In the genomic region with DNA sequence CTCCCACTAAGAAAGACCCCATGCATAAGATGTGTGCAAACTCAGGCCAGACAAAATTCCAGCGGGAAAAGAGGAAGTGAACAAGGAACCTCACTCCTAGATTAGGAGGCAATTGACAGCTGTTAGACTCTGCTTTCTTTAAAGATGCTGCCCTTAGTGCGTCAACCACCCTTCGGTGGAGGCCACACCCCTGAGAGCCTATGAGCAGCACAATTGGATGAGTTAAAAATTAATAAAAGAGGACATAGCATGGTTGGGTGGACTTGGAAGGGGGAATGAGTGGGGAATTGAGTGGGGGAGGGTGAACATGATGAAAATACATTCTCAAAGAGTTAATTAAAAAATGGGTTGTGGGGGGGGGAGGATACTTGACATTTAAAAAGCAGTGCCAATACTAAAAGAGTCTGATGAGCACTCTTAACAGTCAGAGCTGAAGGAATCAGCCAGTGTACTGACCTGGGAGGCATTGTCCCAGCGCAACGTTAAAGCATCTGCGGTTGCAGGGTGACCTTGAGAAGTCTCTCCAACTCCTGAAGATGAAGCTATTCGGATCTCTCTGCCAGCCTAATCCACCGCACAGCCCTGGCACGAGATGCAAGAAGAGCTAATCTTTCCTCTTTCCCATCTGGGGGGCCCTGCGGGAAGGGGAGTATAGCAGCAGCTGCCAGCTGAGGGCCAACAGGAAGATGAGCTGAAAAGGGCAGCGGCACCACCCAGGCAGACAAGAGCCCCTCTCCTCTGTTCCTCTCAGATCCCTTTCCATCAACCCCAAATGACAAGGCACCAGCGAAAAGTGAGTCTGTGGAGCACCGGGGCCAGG, we compare ENCODE assay signal across 12 mouse cellular contexts.
DNase-seq lines count a peak whose midpoint lies in the region; ATAC-seq and TF ChIP-seq lines count a peak whose summit lies in the region.
"Had no signal": no experiment of that assay in that cellular context is flagged by ENCODE, and none has a peak within 500 bp of the region (broad histone marks: within the 10 kb centered on the region; RNA-seq: fewer than 3 reads in every experiment).

No protein-coding gene starts in this region.

- H3K4me3 ChIP-seq in kidney, embryonic 15.5 days (replicated peaks) = 0 out of 2 replicates have a peak overlapping the region, but pooled peaks have one; percentile 11
- no peak overlapping the region for H3K4me3 ChIP-seq in hindbrain, embryonic 12.5 days
- H3K4me3 ChIP-seq in midbrain, postnatal 0 days (ENCODE audit: low read depth, low read length) = no peak overlapping the region

- TF ChIP-seq CTCF in brain, embryonic 14.5 days (IDR thresholded peaks at IDR 0.05; ENCODE audit: borderline replicate concordance, extremely low read depth, insufficient read depth, insufficient read length) = no peak
- no peak for TF ChIP-seq CTCF in midbrain, postnatal 0 days (IDR thresholded peaks at IDR 0.05)

- H3K4me1 ChIP-seq in kidney, embryonic 15.5 days = peaks cover 27% of the 10 kb centered on the region
- H3K4me1 ChIP-seq in hindbrain, embryonic 12.5 days = peaks cover 20% of the 10 kb centered on the region
- peaks cover 12% of the 10 kb centered on the region; the same call in 1 of the 2 replicates for H3K4me1 ChIP-seq in midbrain, postnatal 0 days (ENCODE audit: insufficient read depth, low read length)

- WGBS in kidney, embryonic 15.5 days = 32% methylated on average over 13 of the region's 13 CpGs
- 35% methylated on average over 13 of the region's 13 CpGs for WGBS in hindbrain, embryonic 12.5 days
- WGBS in midbrain, postnatal 0 days = 49% methylated on average over 13 of the region's 13 CpGs

- H3K4me2 ChIP-seq in kidney, embryonic 15.5 days = peak overlapping the region; percentile 45
- peak overlapping the region; percentile 24; the same call in 1 of the 2 replicates for H3K4me2 ChIP-seq in hindbrain, embryonic 12.5 days (replicated peaks)
- H3K4me2 ChIP-seq in midbrain, postnatal 0 days (ENCODE audit: low read depth, low read length, poor library complexity, severe bottlenecking) = no peak overlapping the region

- no peaks in the 10 kb centered on the region for H3K27me3 ChIP-seq in kidney, embryonic 15.5 days
- H3K27me3 ChIP-seq in hindbrain, embryonic 12.5 days = no peaks in the 10 kb centered on the region
- H3K27me3 ChIP-seq in midbrain, postnatal 0 days (ENCODE audit: insufficient read depth, low read length) = no peaks in the 10 kb centered on the region
- H3K27me3 ChIP-seq: CH12.LX had no signal

- H3K27ac ChIP-seq in kidney, embryonic 15.5 days = 0 out of 2 replicates have a peak overlapping the region, but pooled peaks have one; percentile 9
- H3K27ac ChIP-seq in hindbrain, embryonic 12.5 days = peak overlapping the region; percentile 66
- peak overlapping the region; percentile 32; the same call in 1 of the 2 replicates for H3K27ac ChIP-seq in midbrain, postnatal 0 days (ENCODE audit: low read depth, low read length)
- H3K27ac ChIP-seq: liver, embryonic 14.5 days had no signal

- no peak overlapping the region for H3K9ac ChIP-seq in kidney, embryonic 15.5 days
- H3K9ac ChIP-seq in hindbrain, embryonic 12.5 days = no peak overlapping the region
- H3K9ac ChIP-seq in midbrain, postnatal 0 days (replicated peaks; ENCODE audit: low read length, poor library complexity, severe bottlenecking) = no peak overlapping the region
- H3K9ac ChIP-seq: liver, embryonic 14.5 days had no signal

- TF ChIP-seq POLR2A in brain, embryonic 14.5 days (IDR thresholded peaks at IDR 0.05; ENCODE audit: borderline replicate concordance, extremely low read depth, insufficient read depth, insufficient read length, poor library complexity, severe bottlenecking) = no peak

- peak; percentile 81 for ATAC-seq in kidney, embryonic 15.5 days (replicated peaks; ENCODE audit: low FRiP score)
- ATAC-seq in hindbrain, embryonic 12.5 days (ENCODE audit: low FRiP score) = peak; percentile 42
- ATAC-seq in midbrain, postnatal 0 days (ENCODE audit: low FRiP score) = no peak

- no peaks in the 10 kb centered on the region for H3K9me3 ChIP-seq in kidney, embryonic 15.5 days (replicated peaks)
- H3K9me3 ChIP-seq in hindbrain, embryonic 12.5 days (replicated peaks) = no peaks in the 10 kb centered on the region
- H3K9me3 ChIP-seq in midbrain, postnatal 0 days (ENCODE audit: low read length) = no peaks in the 10 kb centered on the region

- H3K36me3 ChIP-seq in kidney, embryonic 15.5 days = no peaks in the 10 kb centered on the region
- no peaks in the 10 kb centered on the region for H3K36me3 ChIP-seq in hindbrain, embryonic 12.5 days
- no peaks in the 10 kb centered on the region for H3K36me3 ChIP-seq in midbrain, postnatal 0 days (ENCODE audit: insufficient read depth, low read length)

- DNase-seq in kidney, postnatal 10 days = no peak
- peak; percentile 65 for DNase-seq in brain, embryonic 14.5 days (ENCODE audit: low read depth)
- peak; percentile 63 for DNase-seq in midbrain, postnatal 0 days (ENCODE audit: low spot score)
- no peak for DNase-seq in right cerebral cortex, adult 2 months (ENCODE audit: low spot score in 2 of 2)
- no peak for DNase-seq in right cerebral cortex, adult 18-20 months
- no peak for DNase-seq in urinary bladder, postnatal 25 days (ENCODE audit: low spot score)
- DNase-seq: gastrocnemius, postnatal 10 days; heart, postnatal 36 days had no signal

Comparison
In these comparisons a context has a peak if more than half of its experiments do, and no peak if none do; other contexts are left out.
1. H3K27ac ChIP-seq: peak in every context shown above with its lines; median percentile 66 in hindbrain, embryonic 12.5 days; 32 in midbrain, postnatal 0 days; 9 in kidney, embryonic 15.5 days.
2. DNase-seq: peak in brain, embryonic 14.5 days (single experiment) and midbrain, postnatal 0 days (single experiment); none in kidney, postnatal 10 days (single experiment), right cerebral cortex, adult 2 months (0 of 2), right cerebral cortex, adult 18-20 months (single experiment) and urinary bladder, postnatal 25 days (single experiment).